Mouse (Mus musculus) heart, embryonic 14.5 days (tissue): ENCODE measurements around the gene Glis2. TPM values are rescaled to one million over a fixed set of nuclear protein-coding genes. Genes with fewer than 3 reads are reported as not detected.
A peak's percentile ranks its signal among the peaks of the same experiment; 100 is the strongest.

Source experiments
- ATAC-seq: fragments of 200-750 bp; cut with Nextera tagmentation; 2 replicates; pipeline ENCODE4 v1.8.0; 2017; ENCODE audit warnings: low read depth, moderate TSS enrichment; ENCODE audit not compliant: insufficient number of reproducible peaks, insufficient read depth, low FRiP score
- H3K27ac ChIP-seq, 2 experiments: fragments of 200-500 bp in 1 of 2; fragments of 300-500 bp in 1 of 2; sonication (generic) in 1 of 2; replicated peaks in 1 of 2; 2 replicates each; pipeline ENCODE4 v1.5.1; 2012 to 2014; ENCODE audit warnings: low read depth in 2 of 2, low read length in 2 of 2, control low read depth in 1 of 2, mild to moderate bottlenecking in 1 of 2, mixed read lengths in 1 of 2; ENCODE audit not compliant: control insufficient read depth in 1 of 2, insufficient read depth in 1 of 2
- H3K27me3 ChIP-seq: fragments of 300-500 bp; sonication (generic); 2 replicates; pipeline ENCODE4 v1.6.1; 2014; ENCODE audit warnings: mild to moderate bottlenecking, low read length, control low read depth; ENCODE audit not compliant: control insufficient read depth, insufficient read depth
- H3K36me3 ChIP-seq: fragments of 300-500 bp; sonication (generic); 2 replicates; pipeline ENCODE4 v1.6.1; 2014; ENCODE audit warnings: mild to moderate bottlenecking, control low read depth, low read length, mixed read lengths; ENCODE audit not compliant: control insufficient read depth, insufficient read depth
- H3K4me1 ChIP-seq, 2 experiments: fragments of 200-500 bp in 1 of 2; fragments of 300-500 bp in 1 of 2; sonication (generic) in 1 of 2; 2 replicates each; pipeline ENCODE4 v1.6.1; 2012 to 2014; ENCODE audit warnings: low read length in 2 of 2, control low read depth in 1 of 2, mixed read lengths in 1 of 2; ENCODE audit not compliant: control insufficient read depth in 2 of 2, insufficient read depth in 2 of 2
- H3K4me2 ChIP-seq: fragments of 300-500 bp; sonication (generic); 2 replicates; pipeline ENCODE4 v1.6.1; 2014; ENCODE audit warnings: mild to moderate bottlenecking, low read length
- H3K4me3 ChIP-seq, 2 experiments: fragments of 200-500 bp in 1 of 2; fragments of 300-500 bp in 1 of 2; sonication (generic) in 1 of 2; 2 replicates each; pipeline ENCODE4 v1.5.1; 2012 to 2014; ENCODE audit warnings: low read length in 2 of 2, mild to moderate bottlenecking in 2 of 2, control low read depth in 1 of 2, low read depth in 1 of 2, moderate library complexity in 1 of 2; ENCODE audit not compliant: control insufficient read depth in 1 of 2, insufficient read depth in 1 of 2
- H3K9ac ChIP-seq: fragments of 300-500 bp; sonication (generic); 2 replicates; pipeline ENCODE4 v1.6.1; 2014; ENCODE audit warnings: mild to moderate bottlenecking, low read length
- H3K9me3 ChIP-seq: fragments of 300-500 bp; sonication (generic); 2 replicates; pipeline ENCODE4 v1.6.1; 2016; ENCODE audit warnings: low read length, control low read depth; ENCODE audit not compliant: control insufficient read depth
- WGBS: fragments of 180-500 bp; shearing (Covaris S2); extraction: QIAGEN DNeasy Blood & Tissue Kit; methylation state at CpG from one replicate; pipeline ENCODE4 v1.1.7; 2014; 5-methylcytosine and 5-hydroxymethylcytosine counted together
- polyA plus RNA-seq: library from polyadenylated mRNA; unstranded; fragments of >200 nt; fragmentation: Nextera tagmentation; extraction: Ambion mirVana; gene quantifications from 2 replicates; pipeline ENCODE4 v1.2.1, GENCODE M21; 2014

The Glis2 gene
- polyA plus RNA-seq, 1 experiment from 2014 or later = 21.4 TPM

DNA sequence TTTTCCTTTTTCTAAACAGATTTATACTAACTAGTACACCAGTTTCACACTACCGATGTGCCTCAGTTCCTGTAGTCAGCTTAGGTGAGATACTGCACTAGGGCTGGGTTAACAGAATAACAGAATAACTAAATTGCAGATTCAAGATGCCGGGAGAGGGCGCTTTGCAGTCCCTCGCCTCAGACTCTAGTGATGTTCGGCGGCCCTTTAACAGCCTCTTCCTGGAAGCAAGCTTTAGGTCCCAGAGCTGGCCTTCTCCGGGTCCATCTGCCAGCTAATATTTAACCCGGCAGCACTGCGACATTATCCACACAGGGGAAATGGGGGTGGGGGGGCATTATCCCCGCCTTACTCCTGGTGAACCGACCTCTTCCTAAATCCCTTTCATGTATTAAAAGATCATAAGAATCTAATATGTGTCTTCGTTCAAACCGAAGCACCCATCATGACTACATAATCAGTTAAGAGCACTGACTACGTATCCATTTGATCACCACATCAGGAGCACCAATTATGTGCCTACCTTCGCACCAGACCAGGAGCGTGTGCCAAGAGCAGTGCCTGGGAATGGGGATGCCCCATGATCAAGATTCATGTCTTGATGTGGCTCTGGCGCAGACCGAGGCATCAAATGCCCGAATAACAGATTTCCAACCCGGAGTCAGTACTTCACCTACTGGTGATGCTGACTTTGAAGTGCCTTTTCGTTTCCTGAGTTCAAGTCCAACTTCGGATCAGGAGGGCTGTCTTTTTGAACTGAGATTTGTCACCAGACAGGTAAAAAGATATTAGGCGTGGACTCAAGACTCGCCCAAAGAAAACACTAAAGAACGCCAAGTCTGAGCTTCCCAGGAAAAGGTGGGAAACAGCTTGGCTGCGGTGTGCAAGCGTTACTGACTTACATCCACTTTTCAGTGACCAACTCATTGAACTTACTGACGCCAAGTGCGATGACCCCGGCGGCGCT lies 1.3 kb upstream of the Glis2 start:
- WGBS = 14% methylated on average over 32 of the region's 32 CpGs
- peak overlapping the region; percentile 96 for H3K9ac ChIP-seq
- no peaks in the 10 kb centered on the region for H3K9me3 ChIP-seq
- H3K27ac ChIP-seq = peak overlapping the region; percentile 94 to 96
- H3K4me1 ChIP-seq = peaks cover 34 to 36% of the 10 kb centered on the region in 2 experiments
- peak overlapping the region; percentile 64 to 85 for H3K4me3 ChIP-seq
- ATAC-seq = no peak
- H3K36me3 ChIP-seq = peaks cover 21% of the 10 kb centered on the region
- peak overlapping the region; percentile 91 for H3K4me2 ChIP-seq
- H3K27me3 ChIP-seq = no peaks in the 10 kb centered on the region

DNA sequence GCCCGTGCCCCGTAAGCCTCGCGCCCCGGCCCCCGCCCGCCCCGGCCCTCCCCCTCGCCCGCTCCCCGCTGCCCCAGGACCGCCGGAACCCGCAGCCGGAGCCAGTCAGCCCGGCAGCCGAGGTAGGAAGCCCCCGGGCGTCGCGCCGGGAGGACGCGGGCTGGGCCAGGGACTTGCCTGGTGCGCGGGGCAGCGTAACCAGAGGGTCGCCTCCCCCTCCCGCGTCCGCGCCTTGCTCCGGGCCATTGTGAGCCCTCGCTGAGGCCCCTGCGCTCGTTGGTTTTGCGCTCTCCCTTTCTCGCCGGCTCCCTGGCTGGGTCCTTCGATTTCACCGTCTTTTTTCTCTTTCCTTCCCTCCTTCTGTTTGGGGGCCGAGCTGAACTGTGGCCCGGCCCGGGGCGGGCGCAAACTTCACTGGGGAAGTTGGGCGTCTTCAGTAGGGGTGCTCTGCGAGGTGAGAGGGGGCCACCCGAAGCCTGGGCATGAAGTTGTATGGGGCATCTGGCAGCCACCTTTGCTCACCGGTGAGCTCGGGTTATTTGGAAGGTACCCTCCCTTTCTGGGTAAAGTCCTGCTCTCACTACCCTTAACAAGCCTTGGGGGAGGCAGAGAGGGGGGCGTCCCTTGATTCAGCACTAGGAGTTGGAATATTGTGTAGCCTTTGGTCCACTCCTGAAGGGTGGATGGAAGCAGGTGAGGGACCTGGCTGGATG lies 457 bp downstream of the Glis2 start:
- H3K4me3 ChIP-seq = peak overlapping the region; percentile 76 to 85
- no peaks in the 10 kb centered on the region for H3K27me3 ChIP-seq
- H3K4me2 ChIP-seq = peak overlapping the region; percentile 91
- peak; percentile 2; the same call in 1 of the 2 replicates for ATAC-seq
- H3K4me1 ChIP-seq = peaks cover 50 to 53% of the 10 kb centered on the region in 2 experiments
- H3K36me3 ChIP-seq = peaks cover 14% of the 10 kb centered on the region
- peak overlapping the region; percentile 82 to 96 for H3K27ac ChIP-seq
- no peaks in the 10 kb centered on the region for H3K9me3 ChIP-seq
- H3K9ac ChIP-seq = peak overlapping the region; percentile 96
- under 1% methylated on average over 35 of the region's 52 CpGs for WGBS

DNA sequence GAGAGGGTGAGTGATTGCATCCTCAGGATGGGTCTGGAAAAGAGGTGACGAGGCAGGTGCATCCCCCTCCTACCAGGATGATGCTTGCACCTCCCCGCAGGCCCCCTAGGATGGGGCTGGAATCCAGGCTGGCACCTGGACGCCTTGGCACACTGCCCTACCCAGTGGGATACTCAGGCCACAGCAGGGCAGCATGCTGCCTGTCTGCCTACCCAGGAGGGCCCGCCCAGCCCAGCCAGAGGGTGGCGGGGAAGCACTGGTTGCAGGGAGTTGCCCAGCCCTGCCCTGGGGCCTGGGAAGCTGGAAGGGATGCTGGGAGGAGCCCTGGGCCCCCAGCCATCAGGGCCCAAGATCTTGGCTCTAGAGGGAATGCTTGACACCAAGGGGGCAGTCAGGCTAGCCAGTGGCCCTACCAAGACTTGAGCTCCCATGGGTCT lies 1.0 kb downstream of the Glis2 start:
- peaks cover 55 to 58% of the 10 kb centered on the region in 2 experiments for H3K4me1 ChIP-seq
- H3K27me3 ChIP-seq = no peaks in the 10 kb centered on the region
- peaks cover 8% of the 10 kb centered on the region for H3K36me3 ChIP-seq
- peak overlapping the region; percentile 82 to 96 for H3K27ac ChIP-seq
- peak overlapping the region; percentile 76 to 85 for H3K4me3 ChIP-seq
- peak overlapping the region; percentile 91 for H3K4me2 ChIP-seq
- no peaks in the 10 kb centered on the region for H3K9me3 ChIP-seq
- WGBS = 8% methylated on average over 5 of the region's 5 CpGs
- peak overlapping the region; percentile 96 for H3K9ac ChIP-seq
- ATAC-seq = no peak

DNA sequence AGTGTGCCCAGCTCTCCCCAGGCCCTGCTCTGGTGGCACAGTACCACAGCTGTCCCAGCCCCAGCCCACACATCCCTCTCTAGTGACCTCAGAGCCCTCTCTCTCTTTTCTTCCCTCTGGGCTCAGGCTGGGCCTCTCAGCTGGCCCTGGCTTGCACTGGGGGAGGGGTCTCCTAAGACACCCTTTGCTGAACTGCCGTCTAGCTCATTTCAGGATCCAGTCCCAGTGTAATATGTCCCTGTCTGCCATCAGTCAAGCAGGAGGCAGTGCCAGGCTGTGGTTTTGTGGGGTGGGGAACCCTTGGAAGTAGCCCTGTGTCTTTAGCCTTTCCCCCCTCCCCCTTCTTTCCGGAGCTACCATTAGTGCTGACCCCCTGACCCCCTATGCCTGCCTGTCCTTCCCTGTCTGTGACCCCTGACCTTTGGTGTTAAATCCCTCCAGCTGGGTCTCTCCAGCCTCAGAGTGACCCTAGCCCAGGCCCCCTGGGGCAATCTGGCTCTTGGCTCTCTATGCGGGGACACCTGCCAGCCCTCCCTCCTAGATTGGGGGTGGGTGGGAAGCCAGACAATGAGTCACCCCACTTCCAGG lies 1.7 kb downstream of the Glis2 start:
- Histone ChIP-seq H3K9ac (peak overlapping the region; percentile 96), H3K4me1 (peaks cover 62 to 65% of the 10 kb centered on the region in 2 experiments), H3K27me3 (no peaks in the 10 kb centered on the region), H3K27ac (peak overlapping the region; percentile 40 to 96), H3K36me3 (peaks cover 2% of the 10 kb centered on the region), H3K4me2 (peak overlapping the region; percentile 91), H3K9me3 (no peaks in the 10 kb centered on the region), H3K4me3 (peak overlapping the region; percentile 76 to 85)
- no peak for ATAC-seq
- 29% methylated on average over 3 of the region's 3 CpGs for WGBS

DNA sequence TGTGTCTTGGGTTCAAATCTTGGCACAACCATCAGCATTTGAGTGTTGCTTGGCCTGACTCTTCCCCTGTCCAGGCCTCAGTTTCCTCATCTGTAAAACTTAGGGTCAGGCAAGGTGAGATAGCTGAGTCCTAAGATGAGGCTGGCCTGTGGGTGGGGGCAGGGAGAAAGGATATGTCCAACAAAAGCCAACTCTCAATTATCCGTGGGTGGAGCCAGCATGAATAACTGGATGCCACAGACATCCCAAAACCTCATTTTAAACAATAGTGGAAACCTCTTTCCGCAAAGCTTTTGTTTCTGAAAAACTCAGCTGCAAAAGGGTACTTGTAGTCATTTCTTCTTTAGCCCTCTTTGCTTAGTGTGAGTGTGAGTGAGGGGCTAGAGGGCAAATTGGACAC lies 2.3 kb downstream of the Glis2 start:
- Histone ChIP-seq H3K27ac (peak overlapping the region in 1 of 2 experiments; percentile 96; a peak in 1 of 4 replicates), H3K9ac (peak overlapping the region; percentile 96), H3K9me3 (no peaks in the 10 kb centered on the region), H3K27me3 (no peaks in the 10 kb centered on the region), H3K4me3 (no peak overlapping the region), H3K4me2 (peak overlapping the region; percentile 91), H3K4me1 (peaks cover 67 to 71% of the 10 kb centered on the region in 2 experiments), H3K36me3 (no peaks in the 10 kb centered on the region)
- 71% methylated on average over 2 of the region's 2 CpGs for WGBS
- no peak for ATAC-seq

DNA sequence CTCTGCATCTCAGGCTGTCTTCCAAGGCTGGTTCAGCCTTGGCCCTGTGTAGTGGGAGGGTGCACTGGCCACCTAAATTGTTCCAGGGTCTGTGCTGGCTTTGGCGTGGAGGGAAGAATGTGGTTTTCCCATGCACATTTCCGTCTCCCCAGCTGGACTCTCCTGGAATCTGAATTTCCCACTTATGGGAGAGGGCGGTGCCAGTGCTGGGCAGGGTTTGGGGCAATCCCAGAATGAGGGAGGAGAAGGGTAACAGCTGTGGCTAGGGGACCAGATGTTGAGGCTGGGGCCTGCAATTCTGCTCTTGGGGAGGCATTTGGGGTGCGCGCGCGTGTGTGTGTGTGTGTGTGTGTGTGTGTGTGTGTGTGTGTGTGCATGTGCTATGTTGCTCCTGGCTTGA lies 2.8 kb downstream of the Glis2 start:
- peak overlapping the region; percentile 51 for H3K9ac ChIP-seq
- peaks cover 71 to 75% of the 10 kb centered on the region in 2 experiments for H3K4me1 ChIP-seq
- ATAC-seq = no peak
- no peaks in the 10 kb centered on the region for H3K36me3 ChIP-seq
- WGBS = 50% methylated on average over 7 of the region's 7 CpGs
- H3K4me2 ChIP-seq = peak overlapping the region; percentile 91
- no peaks in the 10 kb centered on the region for H3K9me3 ChIP-seq
- H3K27me3 ChIP-seq = no peaks in the 10 kb centered on the region
- H3K27ac ChIP-seq = 0 out of 4 replicates have a peak overlapping the region, but pooled peaks of 1 of the 2 experiments have one; percentile 25
- H3K4me3 ChIP-seq = no peak overlapping the region

DNA sequence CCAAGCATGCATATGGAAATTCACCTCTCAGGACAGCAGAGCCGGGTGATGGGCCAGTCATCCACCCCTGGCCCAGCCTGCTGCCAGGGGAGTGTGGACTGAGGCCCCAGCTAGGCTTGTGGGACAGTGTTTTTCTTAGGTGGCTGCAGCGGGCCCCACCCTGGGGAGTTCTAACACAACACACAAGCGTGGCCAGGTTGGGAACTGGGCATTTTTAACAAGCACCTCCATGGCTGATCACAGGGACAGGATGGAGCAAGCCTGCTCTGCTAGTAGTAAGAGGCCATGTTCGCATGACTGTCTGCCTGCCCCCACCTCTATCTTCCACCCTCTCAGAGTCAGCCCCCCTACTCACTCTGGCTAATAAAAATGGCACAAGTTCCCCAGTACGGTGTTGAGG lies 3.5 kb downstream of the Glis2 start:
- Histone ChIP-seq H3K36me3 (no peaks in the 10 kb centered on the region), H3K4me2 (no peak overlapping the region), H3K27me3 (no peaks in the 10 kb centered on the region), H3K9me3 (no peaks in the 10 kb centered on the region), H3K4me3 (no peak overlapping the region), H3K4me1 (peaks cover 76 to 78% of the 10 kb centered on the region in 2 experiments), H3K27ac (0 out of 4 replicates have a peak overlapping the region, but pooled peaks of 1 of the 2 experiments have one; percentile 4), H3K9ac (peak overlapping the region; percentile 5; the same call in 1 of the 2 replicates)
- 64% methylated on average over 5 of the region's 5 CpGs for WGBS
- no peak for ATAC-seq
